ENCODE assay signal across 10 mouse cellular contexts in the genomic region with DNA sequence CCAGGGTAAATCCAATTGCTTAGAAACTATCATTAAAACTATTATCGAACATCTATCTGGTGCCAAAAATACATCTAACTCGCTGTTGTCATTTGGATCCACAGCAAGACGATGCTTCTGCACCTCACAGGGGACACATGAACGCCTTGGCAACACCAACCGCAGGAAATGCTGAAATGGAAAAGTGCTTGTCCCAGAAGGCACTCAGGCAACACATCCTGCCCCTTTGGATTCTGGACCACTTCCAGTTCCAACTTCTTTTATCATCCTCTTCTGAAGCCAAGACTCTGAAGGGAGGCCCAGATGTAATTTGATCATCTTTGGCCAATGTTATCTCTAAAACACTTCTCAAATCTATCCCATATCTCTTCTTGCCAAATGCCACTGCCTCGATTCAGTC.
DNase-seq lines count a peak whose midpoint lies in the region; TF ChIP-seq lines count a peak whose summit lies in the region.
"Had no signal": no experiment of that assay in that cellular context is flagged by ENCODE, and none has a peak within 500 bp of the region (broad histone marks: within the 10 kb centered on the region; RNA-seq: fewer than 3 reads in every experiment).

No protein-coding gene starts in this region.

- no peak overlapping the region for H3K4me3 ChIP-seq in kidney, adult 2 months (ENCODE audit: insufficient read depth, low read depth, low read length)
- H3K4me3 ChIP-seq in hindbrain, embryonic 10.5 days = no peak overlapping the region
- H3K4me3 ChIP-seq: hindbrain, embryonic 12.5 days; myocyte had no signal

- TF ChIP-seq POLR2A in kidney, adult 2 months (IDR thresholded peaks at IDR 0.05; ENCODE audit: low read depth, low read length) = no peak
- TF ChIP-seq POLR2A in brain, embryonic 14.5 days (IDR thresholded peaks at IDR 0.05; ENCODE audit: borderline replicate concordance, extremely low read depth, insufficient read depth, insufficient read length, poor library complexity, severe bottlenecking) = no peak

- no peak for TF ChIP-seq CTCF in kidney, adult 2 months (conservative IDR thresholded peaks at IDR 0.05; ENCODE audit: insufficient read depth, insufficient read length, low read depth, low read length)
- TF ChIP-seq CTCF in brain, embryonic 14.5 days (IDR thresholded peaks at IDR 0.05; ENCODE audit: borderline replicate concordance, extremely low read depth, insufficient read depth, insufficient read length) = no peak

- 50% methylated on average over 6 of the region's 6 CpGs for WGBS in kidney, adult 2 months
- WGBS in hindbrain, embryonic 10.5 days = 93% methylated on average over 6 of the region's 6 CpGs

- peak; percentile 52 for DNase-seq in kidney, adult 2 months
- DNase-seq in kidney, postnatal 4 days = no peak
- DNase-seq in brain, embryonic 14.5 days (ENCODE audit: low read depth) = peak; percentile 35
- DNase-seq in gastrocnemius, postnatal 4 days (ENCODE audit: low spot score in 2 of 2) = peak; percentile 17 to 48
- peak; percentile 61 for DNase-seq in lung, postnatal 10 days
- no peak for DNase-seq in hindbrain, embryonic 10.5 days (ENCODE audit: low spot score)
- no peak for DNase-seq in right cerebral cortex, postnatal 36 days (ENCODE audit: low spot score in 2 of 2)
- DNase-seq: left cerebral cortex, postnatal 4 days had no signal

- H3K27ac ChIP-seq in kidney, adult 2 months (ENCODE audit: insufficient read depth, low read depth, low read length) = no peak overlapping the region
- no peak overlapping the region for H3K27ac ChIP-seq in hindbrain, embryonic 10.5 days
- H3K27ac ChIP-seq: hindbrain, embryonic 12.5 days had no signal

- H3K9me3 ChIP-seq in hindbrain, embryonic 10.5 days = 0 out of 2 replicates have a peak, but pooled peaks cover 3% of the 10 kb centered on the region

- H3K27me3 ChIP-seq in kidney, adult 2 months (replicated peaks; ENCODE audit: control insufficient read depth, insufficient read depth, low read length) = no peaks in the 10 kb centered on the region
- H3K27me3 ChIP-seq in hindbrain, embryonic 10.5 days (ENCODE audit: insufficient read depth, poor library complexity, severe bottlenecking) = no peaks in the 10 kb centered on the region
- H3K27me3 ChIP-seq: hindbrain, embryonic 12.5 days had no signal

- no peaks in the 10 kb centered on the region for H3K36me3 ChIP-seq in kidney, adult 2 months (ENCODE audit: control insufficient read depth, insufficient read depth, low read length)
- no peaks in the 10 kb centered on the region for H3K36me3 ChIP-seq in hindbrain, embryonic 10.5 days
- H3K36me3 ChIP-seq: hindbrain, embryonic 12.5 days had no signal

- H3K4me1 ChIP-seq in kidney, adult 2 months (ENCODE audit: control insufficient read depth, insufficient read depth, low read length) = no peaks in the 10 kb centered on the region
- H3K4me1 ChIP-seq in hindbrain, embryonic 10.5 days (replicated peaks) = 0 out of 2 replicates have a peak, but pooled peaks cover 2% of the 10 kb centered on the region
- H3K4me1 ChIP-seq: hindbrain, embryonic 12.5 days had no signal

Comparison
In these comparisons a context has a peak if more than half of its experiments do, and no peak if none do; other contexts are left out.
1. DNase-seq: peak in kidney, adult 2 months (single experiment), brain, embryonic 14.5 days (single experiment), gastrocnemius, postnatal 4 days (2 of 2) and lung, postnatal 10 days (single experiment); none in kidney, postnatal 4 days (0 of 2), hindbrain, embryonic 10.5 days (single experiment) and right cerebral cortex, postnatal 36 days (0 of 2).